Mouse (Mus musculus) gastrocnemius, postnatal 4 days (tissue): Measurements from ENCODE around the gene Kcnj14. TPM values are rescaled to one million over a fixed set of nuclear protein-coding genes. Genes with fewer than 3 reads are reported as not detected.

Experiments used
- DNase-seq, 2 experiments: peaks; one replicate each; pipeline ENCODE4 v3.0.0; 2021 to 2022; ENCODE audit warnings: low spot score in 2 of 2, mixed read lengths in 2 of 2
- long read RNA-seq, 2 experiments: library from polyadenylated mRNA; stranded (forward); transcript quantifications; one replicate each; pipeline ENCODE4 v2.0.0; 2021
- total RNA-seq, 2 experiments: library from RNA; stranded (reverse); gene quantifications; 2 replicates each; pipeline ENCODE4 v1.2.3; 2021

The Kcnj14 gene
- total RNA-seq, result under 1 TPM; 0.39 TPM
- long read RNA-seq, experiment 1, partial matches to known transcripts, result 1 of 2 reads
- long read RNA-seq, experiment 1, other reads (novel, unspliced or antisense), result 1 of 2 reads
- long read RNA-seq, experiment 2, partial matches to known transcripts, result 1 of 2 reads
- long read RNA-seq, experiment 2, other reads (novel, unspliced or antisense), result 0 of 2 reads

- no peak for DNase-seq
Observed at GRCm38 (mm10) chr7:45824598-45824997, at the start of gene Kcnj14. Kcnj14 (minus strand) TSS chr7:45824782.

- peak in 1 of 2 experiments; percentile 56 for DNase-seq
Observed at GRCm38 (mm10) chr7:45873061-45873947, 48.7 kb upstream of the Kcnj14 start.

GRCm38 (mm10) chr7:45872624-45873023 is 48.0 kb upstream of the Kcnj14 start, which contains the start of gene Kdelr1:
Kdelr1 (plus strand) TSS chr7:45872772.
- DNase-seq, result peak; percentile 80 to 86

GRCm38 (mm10) chr7:45870282-45871058 is 45.9 kb upstream of the Kcnj14 start:
- no peak for DNase-seq

- DNase-seq, result no peak
Observed at GRCm38 (mm10) chr7:45869787-45870186, 45.2 kb upstream of the Kcnj14 start.

GRCm38 (mm10) chr7:45869107-45869670 is 44.6 kb upstream of the Kcnj14 start:
- DNase-seq, result no peak

- DNase-seq, result no peak
Observed at GRCm38 (mm10) chr7:45867871-45868270, 43.3 kb upstream of the Kcnj14 start.

- DNase-seq, result peak; percentile 91 to 95
Observed at GRCm38 (mm10) chr7:45865925-45866910, 41.6 kb upstream of the Kcnj14 start.

GRCm38 (mm10) chr7:45864435-45864834 is 39.9 kb upstream of the Kcnj14 start:
- no peak for DNase-seq

- DNase-seq, result no peak
Observed at GRCm38 (mm10) chr7:45862804-45863203, 38.2 kb upstream of the Kcnj14 start.

- no peak for DNase-seq
Observed at GRCm38 (mm10) chr7:45859008-45859407, 34.4 kb upstream of the Kcnj14 start.

- no peak for DNase-seq
Observed at GRCm38 (mm10) chr7:45856950-45857901, 32.6 kb upstream of the Kcnj14 start.

GRCm38 (mm10) chr7:45853089-45853488 is 28.5 kb upstream of the Kcnj14 start:
- no peak for DNase-seq

GRCm38 (mm10) chr7:45850661-45851060 is 26.1 kb upstream of the Kcnj14 start:
- no peak for DNase-seq

- no peak for DNase-seq
Observed at GRCm38 (mm10) chr7:45848447-45849027, 24.0 kb upstream of the Kcnj14 start.

GRCm38 (mm10) chr7:45842950-45843744 is 18.6 kb upstream of the Kcnj14 start:
- no peak for DNase-seq

- DNase-seq, result no peak
Observed at GRCm38 (mm10) chr7:45833924-45834323, 9.3 kb upstream of the Kcnj14 start.
